Mouse (Mus musculus) intestine, postnatal 0 days (tissue): ENCODE data around the gene Trp73. TPM values are rescaled to one million over a fixed set of nuclear protein-coding genes. Genes with fewer than 3 reads are reported as not detected.

Experiments used
- ATAC-seq: fragments of 200-750 bp; cut with Nextera tagmentation; 2 replicates; pipeline ENCODE4 v1.8.0; 2017; ENCODE audit warnings: mild to moderate bottlenecking, moderate TSS enrichment, moderate library complexity
- H3K27ac ChIP-seq: fragments of 300-500 bp; sonication (generic); 2 replicates; pipeline ENCODE4 v1.5.1; 2014; ENCODE audit warnings: mild to moderate bottlenecking, low read depth, low read length, moderate library complexity
- H3K27me3 ChIP-seq: fragments of 300-500 bp; sonication (generic); replicated peaks from 2 replicates; pipeline ENCODE4 v1.6.1; 2014; ENCODE audit warnings: low read length, mixed read lengths; ENCODE audit not compliant: control insufficient read depth, insufficient read depth
- H3K36me3 ChIP-seq: fragments of 300-500 bp; sonication (generic); 2 replicates; pipeline ENCODE4 v1.6.1; 2014; ENCODE audit warnings: mild to moderate bottlenecking, moderate library complexity; ENCODE audit not compliant: control insufficient read depth, insufficient read depth
- H3K4me1 ChIP-seq: fragments of 300-500 bp; sonication (generic); replicated peaks from 2 replicates; pipeline ENCODE4 v1.6.1; 2014; ENCODE audit warnings: antibody characterized with exemption, low read length, mixed read lengths; ENCODE audit not compliant: control insufficient read depth, insufficient read depth
- H3K4me2 ChIP-seq: fragments of 300-500 bp; sonication (generic); replicated peaks from 2 replicates; pipeline ENCODE4 v1.6.1; 2014; ENCODE audit warnings: low read depth, mild to moderate bottlenecking, moderate library complexity
- H3K4me3 ChIP-seq: fragments of 300-500 bp; sonication (generic); 2 replicates; pipeline ENCODE4 v1.5.1; 2014; ENCODE audit warnings: low read depth, low read length
- H3K9ac ChIP-seq: fragments of 300-500 bp; sonication (generic); 2 replicates; pipeline ENCODE4 v1.6.1; 2014; ENCODE audit warnings: mild to moderate bottlenecking, low read depth, low read length
- H3K9me3 ChIP-seq: fragments of 300-500 bp; sonication (generic); 2 replicates; pipeline ENCODE4 v1.6.1; 2016; ENCODE audit warnings: mixed run types; ENCODE audit not compliant: control insufficient read depth
- CTCF ChIP-seq: sonication (generic); IDR thresholded peaks from 2 replicates; pipeline ENCODE4 v1.5.1; 2016; ENCODE audit warnings: low read depth, mild to moderate bottlenecking, control low read depth, antibody characterized with exemption, moderate library complexity
- WGBS: fragments of 180-500 bp; shearing (Covaris S2); extraction: QIAGEN DNeasy Blood & Tissue Kit; methylation state at CpG from one replicate; pipeline ENCODE4 v1.1.7; 2014; 5-methylcytosine and 5-hydroxymethylcytosine counted together
- polyA plus RNA-seq: library from polyadenylated mRNA; unstranded; fragments of >200 nt; fragmentation: Nextera tagmentation; extraction: Ambion mirVana; gene quantifications from 2 replicates; pipeline ENCODE4 v1.2.1, GENCODE M21; 2015

Gene Trp73
- polyA plus RNA-seq: 0.03 TPM in 1 of 2 replicates, not detected in the other

DNA sequence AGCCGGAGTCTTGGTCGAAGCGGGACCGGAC, at the start of gene Trp73:
TSS of gene Trp73 (minus strand) at position 27 of the 31 bp plus-strand sequence.
- no peak for ATAC-seq
- WGBS: 0% methylated on average over 4 of the region's 4 CpGs

DNA sequence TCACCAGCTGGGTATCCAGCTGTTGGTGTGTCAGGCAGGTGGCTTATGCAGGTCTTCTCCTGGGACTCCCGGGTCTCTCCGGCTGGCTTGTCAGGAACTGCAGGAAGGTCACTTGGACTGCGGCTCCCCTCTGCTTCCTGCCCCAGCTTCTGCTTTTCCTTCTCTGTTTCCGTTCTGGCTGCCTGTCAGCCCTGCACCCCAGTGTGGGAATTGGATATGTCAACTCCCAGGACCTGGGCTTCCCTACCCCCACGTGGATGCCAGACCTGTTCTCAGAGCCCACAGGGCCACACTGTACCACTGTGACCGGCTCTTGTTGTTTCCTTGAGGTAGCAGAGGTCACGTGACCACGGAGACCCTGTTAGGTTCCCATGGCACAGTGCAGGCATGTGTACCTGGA, 48.9 kb upstream of the Trp73 start:
- Histone ChIP-seq H3K4me3 (no peak overlapping the region), H3K9ac (no peak overlapping the region), H3K4me2 (no peak overlapping the region), H3K9me3 (no peaks in the 10 kb centered on the region), H3K36me3 (no peaks in the 10 kb centered on the region), H3K4me1 (no peaks in the 10 kb centered on the region), H3K27ac (no peak overlapping the region), H3K27me3 (no peaks in the 10 kb centered on the region)
- 62% methylated on average over 8 of the region's 8 CpGs for WGBS
- no peak for ATAC-seq
- TF ChIP-seq CTCF: no peak

More for the DNA sequence above, at the start of gene Trp73:
- H3K27me3 ChIP-seq: peaks cover 51% of the 10 kb centered on the region
- peak within 1 kb of the TSS; percentile 89 for H3K4me3 ChIP-seq
- no peak within 1 kb of the TSS for H3K27ac ChIP-seq
- 0 out of 2 replicates have a peak within 1 kb of the TSS, but pooled peaks have one; percentile 31 for H3K9ac ChIP-seq
- no peaks in the 10 kb centered on the region for H3K36me3 ChIP-seq
- H3K4me2 ChIP-seq: peak within 1 kb of the TSS; percentile 82
- peaks cover 13% of the 10 kb centered on the region for H3K4me1 ChIP-seq
- H3K9me3 ChIP-seq: no peaks in the 10 kb centered on the region
- TF ChIP-seq CTCF: no peak

DNA sequence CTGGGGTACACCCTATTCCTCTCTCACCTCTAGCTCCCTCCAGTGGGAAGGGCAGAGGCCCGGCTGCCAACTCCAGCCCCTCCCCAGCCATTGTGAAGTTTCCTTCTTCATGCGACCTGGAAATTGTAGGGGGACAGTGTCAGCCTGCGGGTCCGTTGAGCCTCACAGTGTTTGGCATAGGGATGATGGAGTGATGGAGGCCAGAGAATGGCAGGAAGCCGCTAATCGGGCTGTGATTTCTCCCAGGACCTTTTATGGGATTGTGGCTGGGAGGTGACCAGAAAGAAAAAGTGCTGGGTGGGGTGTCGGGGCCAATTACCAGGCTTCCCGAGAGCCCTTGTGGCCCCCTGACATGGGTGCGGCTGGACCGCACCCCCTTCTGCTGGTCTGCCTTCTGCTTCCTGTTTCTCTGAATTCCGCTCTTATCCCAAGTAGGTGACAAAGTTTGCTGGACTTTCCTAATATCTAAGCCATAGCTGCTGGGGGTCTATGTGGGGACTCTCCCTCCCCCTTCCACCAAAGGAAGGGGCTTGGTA, 46.1 kb upstream of the Trp73 start:
- Histone ChIP-seq H3K4me1 (no peaks in the 10 kb centered on the region), H3K4me3 (no peak overlapping the region), H3K9me3 (no peaks in the 10 kb centered on the region), H3K9ac (no peak overlapping the region), H3K27me3 (no peaks in the 10 kb centered on the region), H3K27ac (no peak overlapping the region), H3K4me2 (no peak overlapping the region), H3K36me3 (no peaks in the 10 kb centered on the region)
- TF ChIP-seq CTCF: no peak
- ATAC-seq: no peak
- 42% methylated on average over 11 of the region's 11 CpGs for WGBS

DNA sequence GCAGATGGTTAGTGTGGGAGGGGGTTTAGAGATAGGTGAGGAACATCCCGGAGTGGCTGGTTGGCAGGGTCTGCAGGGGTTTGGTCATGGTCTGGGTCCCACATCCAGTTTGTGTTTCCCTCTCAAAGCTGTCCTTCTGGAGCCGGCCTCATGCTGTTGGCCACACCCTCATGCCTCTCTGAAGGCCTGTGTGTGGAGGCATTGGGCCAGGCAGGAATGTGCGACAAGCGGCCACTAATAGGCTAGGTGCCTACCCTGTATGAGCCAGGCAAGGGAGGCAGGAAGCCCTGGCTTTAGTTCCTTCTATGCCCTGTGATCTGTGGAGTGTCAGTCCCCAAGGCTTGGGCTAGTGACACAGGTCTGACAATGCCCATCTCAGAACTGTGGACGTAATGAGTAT, 45.0 kb upstream of the Trp73 start:
- Histone ChIP-seq H3K9me3 (no peaks in the 10 kb centered on the region), H3K27ac (no peak overlapping the region), H3K4me3 (no peak overlapping the region), H3K4me1 (no peaks in the 10 kb centered on the region), H3K27me3 (no peaks in the 10 kb centered on the region), H3K36me3 (no peaks in the 10 kb centered on the region), H3K4me2 (no peak overlapping the region), H3K9ac (no peak overlapping the region)
- ATAC-seq: no peak
- WGBS: 72% methylated on average over 5 of the region's 5 CpGs
- TF ChIP-seq CTCF: no peak

DNA sequence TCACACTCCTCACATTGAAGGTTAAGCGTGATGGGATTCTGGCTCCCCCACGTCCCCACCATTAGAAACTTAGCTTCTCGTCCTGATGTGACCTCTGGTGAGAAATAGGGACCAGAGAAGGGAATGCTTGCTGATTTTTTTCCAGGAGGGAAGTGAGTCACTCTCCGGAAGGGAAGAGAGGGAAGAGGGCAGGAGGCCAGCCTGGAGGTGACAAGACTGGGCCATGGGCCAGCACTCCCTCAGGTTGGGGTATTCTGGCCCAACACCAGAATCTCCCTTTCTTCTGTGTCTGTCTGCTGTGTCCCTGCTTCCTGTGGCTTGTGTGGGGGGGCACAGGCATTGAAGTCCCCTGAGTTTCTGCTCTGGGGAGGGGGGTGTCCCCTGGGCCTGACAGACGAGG, 43.6 kb upstream of the Trp73 start:
- 73% methylated on average over 5 of the region's 5 CpGs for WGBS

DNA sequence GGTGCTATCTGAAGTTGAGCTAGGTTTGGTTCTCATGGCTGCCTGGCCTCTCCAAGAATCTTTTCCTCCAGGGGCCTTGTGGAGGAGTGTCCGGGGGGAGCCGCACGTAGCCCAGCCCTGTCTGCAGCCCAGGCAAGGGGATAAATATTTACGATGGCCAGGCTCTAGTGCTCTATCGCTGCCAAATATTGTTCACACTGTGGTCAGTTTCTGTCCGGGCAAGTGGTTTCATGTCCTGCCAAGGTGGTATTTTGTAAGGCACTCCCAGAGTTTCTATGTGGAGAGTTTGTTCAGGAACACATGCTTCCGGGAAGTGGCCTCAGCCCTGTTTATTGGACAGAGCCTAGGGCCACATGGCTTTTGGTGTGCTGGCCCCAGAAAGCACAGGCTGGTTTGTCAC, 41.0 kb upstream of the Trp73 start:
- H3K9ac ChIP-seq: no peak overlapping the region
- no peak for ATAC-seq
- no peak for TF ChIP-seq CTCF
- H3K27ac ChIP-seq: no peak overlapping the region
- H3K4me2 ChIP-seq: no peak overlapping the region
- no peaks in the 10 kb centered on the region for H3K36me3 ChIP-seq
- no peaks in the 10 kb centered on the region for H3K4me1 ChIP-seq
- no peaks in the 10 kb centered on the region for H3K27me3 ChIP-seq
- WGBS: 44% methylated on average over 7 of the region's 7 CpGs
- H3K4me3 ChIP-seq: no peak overlapping the region
- H3K9me3 ChIP-seq: no peaks in the 10 kb centered on the region

More for the DNA sequence above, 43.6 kb upstream of the Trp73 start:
- H3K4me1 ChIP-seq: no peaks in the 10 kb centered on the region
- no peak overlapping the region for H3K9ac ChIP-seq
- H3K4me3 ChIP-seq: no peak overlapping the region
- no peaks in the 10 kb centered on the region for H3K9me3 ChIP-seq
- no peaks in the 10 kb centered on the region for H3K27me3 ChIP-seq
- no peak overlapping the region for H3K4me2 ChIP-seq
- ATAC-seq: no peak
- H3K27ac ChIP-seq: no peak overlapping the region
- no peak for TF ChIP-seq CTCF
- no peaks in the 10 kb centered on the region for H3K36me3 ChIP-seq

DNA sequence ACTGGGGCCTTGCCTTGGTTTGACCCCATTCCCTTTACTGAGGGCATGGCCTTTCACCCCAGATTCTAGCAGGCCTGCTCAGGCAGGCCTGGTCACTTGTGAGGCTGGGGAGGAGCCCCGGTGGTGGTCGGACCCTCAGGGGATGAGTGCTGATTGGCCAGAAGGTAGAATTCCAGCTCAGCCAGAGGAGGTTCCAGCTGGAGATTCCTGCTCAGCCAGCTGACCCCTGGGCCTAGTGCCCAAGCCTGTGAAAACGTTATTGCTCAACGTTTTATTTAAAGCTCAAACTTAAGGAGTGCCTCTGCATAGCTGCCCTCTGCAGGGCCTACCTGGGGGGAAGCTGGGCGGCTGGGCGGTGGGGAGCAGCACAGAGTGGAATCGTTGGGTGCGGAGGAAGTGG, 37.2 kb upstream of the Trp73 start:
- Histone ChIP-seq H3K4me2 (no peak overlapping the region), H3K4me1 (no peaks in the 10 kb centered on the region), H3K27me3 (peaks cover 11% of the 10 kb centered on the region), H3K27ac (no peak overlapping the region), H3K9ac (no peak overlapping the region), H3K9me3 (no peaks in the 10 kb centered on the region), H3K36me3 (no peaks in the 10 kb centered on the region), H3K4me3 (no peak overlapping the region)
- ATAC-seq: no peak
- WGBS: 50% methylated on average over 8 of the region's 8 CpGs
- TF ChIP-seq CTCF: no peak
